Mouse (Mus musculus) intestine, embryonic 15.5 days (tissue): Measurements from ENCODE around the gene Faiml. TPM values are rescaled to one million over a fixed set of nuclear protein-coding genes. Genes with fewer than 3 reads are reported as not detected.

Experiments
- polyA plus RNA-seq: library from polyadenylated mRNA; unstranded; fragments of >200 nt; fragmentation: Nextera tagmentation; extraction: Ambion mirVana; gene quantifications from 2 replicates; pipeline ENCODE4 v1.2.1, GENCODE M21; 2015

Gene Faiml
- polyA plus RNA-seq, 1 experiment from 2014 or later: not detected

Other genes starting within 250 kb of the Faiml start
- 14.5 and 15.5 TPM in 2 replicates for gene Gm1123, start 201.5 kb downstream of the Faiml start, polyA plus RNA-seq
- gene Pik3cb, start 96.6 kb downstream of the Faiml start, polyA plus RNA-seq: 1.1 and 1.4 TPM in 2 replicates
- gene Cep70, start 6.1 kb upstream of the Faiml start, polyA plus RNA-seq: 25.6 and 29.0 TPM in 2 replicates
- 0.40 and 0.53 TPM in 2 replicates for gene Esyt3, start 121.3 kb upstream of the Faiml start, polyA plus RNA-seq
- 11.0 and 12.5 TPM in 2 replicates for gene Mras, start 200.1 kb upstream of the Faiml start, polyA plus RNA-seq
- 0.25 and 0.33 TPM in 2 replicates for gene Nme9, start 214.2 kb upstream of the Faiml start, polyA plus RNA-seq